Mouse (Mus musculus) midbrain, embryonic 16.5 days (tissue): ENCODE measurements around the gene Mbtd1. TPM values are rescaled to one million over a fixed set of nuclear protein-coding genes. Genes with fewer than 3 reads are reported as not detected.

Source experiments
- ATAC-seq: fragments of 200-750 bp; cut with Nextera tagmentation; 2 replicates; pipeline ENCODE4 v1.8.0; 2017; ENCODE audit warnings: moderate TSS enrichment
- H3K27ac ChIP-seq: fragments of 300-500 bp; sonication (generic); 2 replicates; pipeline ENCODE4 v1.5.1; 2014; ENCODE audit warnings: mild to moderate bottlenecking, low read length, mixed read lengths
- H3K27me3 ChIP-seq: fragments of 300-500 bp; sonication (generic); 2 replicates; pipeline ENCODE4 v1.6.1; 2014; ENCODE audit warnings: low read depth, low read length, mixed read lengths; ENCODE audit not compliant: control insufficient read depth, insufficient read depth
- H3K36me3 ChIP-seq: fragments of 300-500 bp; sonication (generic); 2 replicates; pipeline ENCODE4 v1.6.1; 2014; ENCODE audit warnings: mild to moderate bottlenecking, low read length, moderate library complexity, mixed read lengths; ENCODE audit not compliant: control insufficient read depth, insufficient read depth
- H3K4me1 ChIP-seq: fragments of 300-500 bp; sonication (generic); 2 replicates; pipeline ENCODE4 v1.6.1; 2014; ENCODE audit warnings: mild to moderate bottlenecking, low read length, mixed read lengths; ENCODE audit not compliant: control insufficient read depth, insufficient read depth
- H3K4me2 ChIP-seq: fragments of 300-500 bp; sonication (generic); 2 replicates; pipeline ENCODE4 v1.6.1; 2014; ENCODE audit warnings: mild to moderate bottlenecking, low read length, mixed read lengths
- H3K4me3 ChIP-seq: fragments of 300-500 bp; sonication (generic); 2 replicates; pipeline ENCODE4 v1.5.1; 2014; ENCODE audit warnings: low read depth, mild to moderate bottlenecking, low read length, moderate library complexity, mixed read lengths
- H3K9ac ChIP-seq: fragments of 300-500 bp; sonication (generic); 2 replicates; pipeline ENCODE4 v1.6.1; 2014; ENCODE audit warnings: low read depth, low read length, mixed read lengths
- H3K9me3 ChIP-seq: fragments of 300-500 bp; sonication (generic); replicated peaks from 2 replicates; pipeline ENCODE4 v1.6.1; 2014; ENCODE audit warnings: mild to moderate bottlenecking, low read length, mixed read lengths; ENCODE audit not compliant: control insufficient read depth, poor library complexity, severe bottlenecking
- WGBS: fragments of 180-500 bp; shearing (Covaris S2); extraction: QIAGEN DNeasy Blood & Tissue Kit; methylation state at CpG from one replicate; pipeline ENCODE4 v1.1.7; 2014; 5-methylcytosine and 5-hydroxymethylcytosine counted together
- polyA plus RNA-seq: library from polyadenylated mRNA; unstranded; fragments of >200 nt; fragmentation: Nextera tagmentation; extraction: Ambion mirVana; gene quantifications from 2 replicates; pipeline ENCODE4 v1.2.1, GENCODE M21; 2015

Mbtd1 gene
- polyA plus RNA-seq, 1 experiment from 2014 or later = 19.8 TPM

DNA sequence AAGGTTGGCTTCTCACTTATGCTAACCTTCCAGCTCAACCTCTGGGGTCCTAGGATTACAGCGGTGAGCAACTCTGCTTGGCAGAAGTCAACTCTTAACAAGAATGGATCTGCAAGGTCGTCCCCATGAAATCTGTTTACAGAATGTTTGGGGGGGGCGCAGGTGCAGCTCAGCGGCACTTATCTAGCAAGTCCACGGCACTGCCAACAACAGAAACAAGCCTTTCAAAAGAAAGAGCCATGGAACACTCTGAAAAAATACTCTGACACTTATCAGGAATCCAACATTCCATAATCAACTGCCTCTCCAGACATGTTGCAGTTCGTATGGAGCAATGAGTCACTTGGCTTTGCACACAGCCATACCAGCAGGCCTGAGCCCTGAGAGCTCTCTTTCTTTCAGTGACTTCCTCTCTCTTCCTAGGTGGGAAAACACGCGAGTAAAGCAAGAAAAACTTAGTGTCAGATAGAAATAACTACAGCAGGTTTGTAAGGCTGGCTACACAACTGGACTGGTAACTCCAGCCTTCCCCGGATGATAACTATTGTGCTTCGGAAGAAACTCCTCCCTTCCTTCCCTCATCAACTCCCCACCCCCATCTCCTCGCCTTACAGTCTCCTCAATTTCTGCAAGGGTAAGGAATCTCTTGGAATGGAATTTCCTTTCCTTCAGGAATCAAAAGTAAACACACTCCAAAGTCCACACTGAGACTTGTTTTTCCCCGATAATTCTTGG, 102.8 kb downstream of the Mbtd1 start:
- no peak overlapping the region for H3K4me3 ChIP-seq
- no peak overlapping the region for H3K9ac ChIP-seq
- H3K36me3 ChIP-seq = no peaks in the 10 kb centered on the region
- H3K9me3 ChIP-seq = no peaks in the 10 kb centered on the region
- WGBS = 70% methylated on average over 12 of the region's 12 CpGs
- H3K4me2 ChIP-seq = no peak overlapping the region
- ATAC-seq = no peak
- no peak overlapping the region for H3K27ac ChIP-seq
- H3K4me1 ChIP-seq = no peaks in the 10 kb centered on the region
- no peaks in the 10 kb centered on the region; the same call in 1 of the 2 replicates for H3K27me3 ChIP-seq

DNA sequence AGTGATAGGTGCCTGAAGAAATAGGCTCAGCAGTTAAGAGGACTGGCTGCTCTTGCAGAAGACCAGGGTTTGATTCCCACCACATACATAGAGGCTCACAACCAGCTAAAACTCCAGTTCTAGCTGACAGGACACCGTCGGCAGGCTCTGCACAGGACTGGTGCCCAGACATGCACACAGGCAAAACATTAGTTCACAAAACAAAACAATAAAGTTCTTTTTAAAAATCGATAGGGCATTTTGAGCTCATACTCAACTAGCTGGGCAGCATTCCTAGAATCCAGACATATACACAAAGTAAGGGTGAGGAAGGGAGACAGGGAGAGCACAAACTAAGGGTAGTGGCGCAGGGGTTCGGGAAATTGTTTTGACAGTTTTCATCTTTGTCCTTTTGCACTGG, 108.9 kb downstream of the Mbtd1 start:
- peak overlapping the region; percentile 91; the same call in 1 of the 2 replicates for H3K9ac ChIP-seq
- H3K27ac ChIP-seq = peak overlapping the region; percentile 93
- H3K4me3 ChIP-seq = peak overlapping the region; percentile 78; the same call in 1 of the 2 replicates
- H3K27me3 ChIP-seq = no peaks in the 10 kb centered on the region
- no peak for ATAC-seq
- H3K4me2 ChIP-seq = peak overlapping the region; percentile 97
- WGBS = 56% methylated on average over 5 of the region's 5 CpGs
- H3K36me3 ChIP-seq = no peaks in the 10 kb centered on the region
- H3K4me1 ChIP-seq = peaks cover 26% of the 10 kb centered on the region
- no peaks in the 10 kb centered on the region for H3K9me3 ChIP-seq

- H3K4me1 ChIP-seq = peaks cover 26% of the 10 kb centered on the region
- no peaks in the 10 kb centered on the region for H3K27me3 ChIP-seq
- H3K4me3 ChIP-seq = peak overlapping the region; percentile 78
- peak; percentile 46 for ATAC-seq
- H3K9ac ChIP-seq = peak overlapping the region; percentile 91
- WGBS = 6% methylated on average over 15 of the region's 15 CpGs
- H3K4me2 ChIP-seq = peak overlapping the region; percentile 97
- no peaks in the 10 kb centered on the region for H3K9me3 ChIP-seq
- no peaks in the 10 kb centered on the region for H3K36me3 ChIP-seq
- H3K27ac ChIP-seq = peak overlapping the region; percentile 93
Measured at GRCm38 (mm10) chr11:93995111-93995719, 109.6 kb downstream of the Mbtd1 start.

DNA sequence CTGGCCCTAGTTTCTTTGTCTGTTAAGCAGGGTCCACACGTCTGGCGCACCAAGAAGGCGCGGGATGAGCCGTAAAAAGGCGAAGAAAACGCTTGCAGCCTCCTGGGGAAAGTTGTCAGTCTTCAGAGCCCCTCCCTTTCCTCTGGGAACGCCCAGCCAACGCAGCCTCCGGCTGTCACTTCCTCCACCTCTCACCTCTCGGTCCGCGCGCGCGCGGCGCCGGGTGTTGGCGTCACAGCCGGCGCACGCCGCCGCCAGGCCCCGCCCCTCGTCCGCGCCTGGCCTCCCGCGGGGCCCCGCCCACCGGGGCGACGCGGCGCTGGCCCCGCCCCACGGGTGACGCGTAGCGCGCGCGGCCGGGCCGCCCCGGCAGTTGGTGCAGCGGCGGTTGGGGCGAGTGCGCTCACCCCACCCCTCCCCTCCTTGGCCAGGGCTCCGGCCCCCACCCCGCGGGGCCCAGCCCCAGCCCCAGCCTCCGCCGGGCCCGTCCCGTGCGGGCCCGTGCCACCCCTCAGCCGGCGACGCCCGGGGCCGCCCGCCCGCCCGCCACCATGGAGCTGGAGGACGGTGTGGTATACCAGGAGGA, 110.2 kb downstream of the Mbtd1 start, which contains the start of gene Spag9:
TSS of gene Spag9 (plus strand) at position 372 of the 586 bp plus-strand sequence.
- Histone ChIP-seq H3K4me1 (peaks cover 26% of the 10 kb centered on the region), H3K27me3 (no peaks in the 10 kb centered on the region), H3K27ac (peak within 1 kb of the TSS; percentile 93), H3K9ac (peak within 1 kb of the TSS; percentile 91), H3K9me3 (no peaks in the 10 kb centered on the region), H3K36me3 (no peaks in the 10 kb centered on the region), H3K4me3 (peak within 1 kb of the TSS; percentile 78), H3K4me2 (peak within 1 kb of the TSS; percentile 97)
- ATAC-seq = peak; percentile 93
- 0% methylated on average over 29 of the region's 70 CpGs for WGBS

Other genes with a start within 250 kb of the Mbtd1 start
- 31.1 and 32.5 TPM in 2 replicates for gene Utp18, start 86 bp upstream of the Mbtd1 start, polyA plus RNA-seq
- 85.5 and 102 TPM in 2 replicates for gene Nme2, start 70.4 kb downstream of the Mbtd1 start, polyA plus RNA-seq
- 314 and 329 TPM in 2 replicates for gene Gm20390, start 82.4 kb downstream of the Mbtd1 start, polyA plus RNA-seq
- gene Nme1, start 82.7 kb downstream of the Mbtd1 start, polyA plus RNA-seq = 426 and 443 TPM in 2 replicates
- gene Spag9, start 110.2 kb downstream of the Mbtd1 start, polyA plus RNA-seq = 82.7 and 92.9 TPM in 2 replicates